Mouse (Mus musculus): Measurements from ENCODE around the gene Drd1. TPM values are rescaled to one million over a fixed set of nuclear protein-coding genes. Genes with fewer than 3 reads are reported as not detected.

Drd1 gene
- polyA plus RNA-seq, 1 experiment: not detected

GRCm38 (mm10) chr13:54040256-54040655 lies 15.2 kb downstream of the Drd1 start:
- Histone ChIP-seq H3K36me3 (ENCODE audit: control insufficient read depth, insufficient read depth) (no peaks in the 10 kb centered on the region), H3K4me3 (ENCODE audit: insufficient read depth, poor library complexity, severe bottlenecking) (no peak overlapping the region), H3K79me2 (ENCODE audit: control insufficient read depth, insufficient read depth) (no peaks in the 10 kb centered on the region), H3K27me3 (ENCODE audit: control insufficient read depth, insufficient read depth, insufficient read length) (no peaks in the 10 kb centered on the region), H3K79me3 (ENCODE audit: low read depth) (no peaks in the 10 kb centered on the region), H3ac (ENCODE audit: control insufficient read depth, insufficient read length, low read depth) (no peak overlapping the region)
- TF ChIP-seq FOSL1 (IDR thresholded peaks at IDR 0.05; ENCODE audit: insufficient read depth, low read length, poor library complexity, severe bottlenecking) (no peak), MYOG (IDR thresholded peaks at IDR 0.05; ENCODE audit: control insufficient read depth, extremely low read depth, insufficient read length) (no peak), CEBPB (IDR thresholded peaks at IDR 0.05; ENCODE audit: low read depth) (no peak), CTCF (IDR thresholded peaks at IDR 0.05; ENCODE audit: control insufficient read depth, insufficient read depth, insufficient read length) (no peak), USF1 (IDR thresholded peaks at IDR 0.05; ENCODE audit: low read depth) (no peak)

- H3K79me3 ChIP-seq (ENCODE audit: low read depth): no peaks in the 10 kb centered on the region
- no peak overlapping the region for H3K4me3 ChIP-seq (ENCODE audit: insufficient read depth, poor library complexity, severe bottlenecking)
- TF ChIP-seq USF1 (IDR thresholded peaks at IDR 0.05; ENCODE audit: low read depth): no peak
- TF ChIP-seq MYOD1 (IDR thresholded peaks at IDR 0.05; ENCODE audit: control insufficient read depth, insufficient read length, low read depth): no peak
- no peak for TF ChIP-seq CEBPB (IDR thresholded peaks at IDR 0.05; ENCODE audit: low read depth)
- TF ChIP-seq MAX (IDR thresholded peaks at IDR 0.05): no peak
- no peak for TF ChIP-seq CTCF (IDR thresholded peaks at IDR 0.05; ENCODE audit: control insufficient read depth, insufficient read depth, insufficient read length)
- no peak for TF ChIP-seq MYOG (IDR thresholded peaks at IDR 0.05; ENCODE audit: control insufficient read depth, extremely low read depth, insufficient read length)
- no peak for TF ChIP-seq FOSL1 (IDR thresholded peaks at IDR 0.05; ENCODE audit: insufficient read depth, low read length, poor library complexity, severe bottlenecking)
- no peaks in the 10 kb centered on the region for H3K27me3 ChIP-seq (ENCODE audit: control insufficient read depth, insufficient read depth, insufficient read length)
- H3K36me3 ChIP-seq (ENCODE audit: control insufficient read depth, insufficient read depth): no peaks in the 10 kb centered on the region
- H3ac ChIP-seq (ENCODE audit: control insufficient read depth, insufficient read length, low read depth): no peak overlapping the region
- no peaks in the 10 kb centered on the region for H3K79me2 ChIP-seq (ENCODE audit: control insufficient read depth, insufficient read depth)
Measured at GRCm38 (mm10) chr13:54037936-54038335, 17.6 kb downstream of the Drd1 start.

GRCm38 (mm10) chr13:54035541-54035940 lies 20.0 kb downstream of the Drd1 start:
- Histone ChIP-seq H3K79me2 (ENCODE audit: control insufficient read depth, insufficient read depth) (no peaks in the 10 kb centered on the region), H3ac (ENCODE audit: control insufficient read depth, insufficient read length, low read depth) (no peak overlapping the region), H3K27me3 (ENCODE audit: control insufficient read depth, insufficient read depth, insufficient read length) (no peaks in the 10 kb centered on the region), H3K79me3 (ENCODE audit: low read depth) (no peaks in the 10 kb centered on the region), H3K36me3 (ENCODE audit: control insufficient read depth, insufficient read depth) (no peaks in the 10 kb centered on the region), H3K4me3 (ENCODE audit: insufficient read depth, poor library complexity, severe bottlenecking) (no peak overlapping the region)
- no peak for TF ChIP-seq MYOG (IDR thresholded peaks at IDR 0.05; ENCODE audit: control insufficient read depth, extremely low read depth, insufficient read length)
- TF ChIP-seq USF1 (IDR thresholded peaks at IDR 0.05; ENCODE audit: low read depth): no peak
- no peak for TF ChIP-seq CTCF (IDR thresholded peaks at IDR 0.05; ENCODE audit: control insufficient read depth, insufficient read depth, insufficient read length)
- TF ChIP-seq MAX (IDR thresholded peaks at IDR 0.05): no peak
- no peak for TF ChIP-seq CEBPB (IDR thresholded peaks at IDR 0.05; ENCODE audit: low read depth)
- TF ChIP-seq FOSL1 (IDR thresholded peaks at IDR 0.05; ENCODE audit: insufficient read depth, low read length, poor library complexity, severe bottlenecking): no peak
- TF ChIP-seq MYOD1 (IDR thresholded peaks at IDR 0.05; ENCODE audit: control insufficient read depth, insufficient read length, low read depth): no peak

GRCm38 (mm10) chr13:54033653-54034052 lies 21.9 kb downstream of the Drd1 start:
- Histone ChIP-seq H3K79me3 (ENCODE audit: low read depth) (no peaks in the 10 kb centered on the region), H3K79me2 (ENCODE audit: control insufficient read depth, insufficient read depth) (no peaks in the 10 kb centered on the region), H3K36me3 (ENCODE audit: control insufficient read depth, insufficient read depth) (no peaks in the 10 kb centered on the region), H3ac (ENCODE audit: control insufficient read depth, insufficient read length, low read depth) (no peak overlapping the region), H3K4me3 (ENCODE audit: insufficient read depth, poor library complexity, severe bottlenecking) (no peak overlapping the region), H3K27me3 (ENCODE audit: control insufficient read depth, insufficient read depth, insufficient read length) (no peaks in the 10 kb centered on the region)
- no peak for TF ChIP-seq CEBPB (IDR thresholded peaks at IDR 0.05; ENCODE audit: low read depth)
- TF ChIP-seq FOSL1 (IDR thresholded peaks at IDR 0.05; ENCODE audit: insufficient read depth, low read length, poor library complexity, severe bottlenecking): no peak
- TF ChIP-seq USF1 (IDR thresholded peaks at IDR 0.05; ENCODE audit: low read depth): no peak
- no peak for TF ChIP-seq CTCF (IDR thresholded peaks at IDR 0.05; ENCODE audit: control insufficient read depth, insufficient read depth, insufficient read length)
- TF ChIP-seq MYOG (IDR thresholded peaks at IDR 0.05; ENCODE audit: control insufficient read depth, extremely low read depth, insufficient read length): no peak
- TF ChIP-seq MYOD1 (IDR thresholded peaks at IDR 0.05; ENCODE audit: control insufficient read depth, insufficient read length, low read depth): no peak
- no peak for TF ChIP-seq MAX (IDR thresholded peaks at IDR 0.05)

GRCm38 (mm10) chr13:54027079-54027478 lies 28.4 kb downstream of the Drd1 start:
- TF ChIP-seq USF1 (IDR thresholded peaks at IDR 0.05; ENCODE audit: low read depth) (no peak), MYOG (IDR thresholded peaks at IDR 0.05; ENCODE audit: control insufficient read depth, extremely low read depth, insufficient read length) (no peak), MAX (IDR thresholded peaks at IDR 0.05) (no peak), CTCF (IDR thresholded peaks at IDR 0.05; ENCODE audit: control insufficient read depth, insufficient read depth, insufficient read length) (no peak), CEBPB (IDR thresholded peaks at IDR 0.05; ENCODE audit: low read depth) (no peak), FOSL1 (IDR thresholded peaks at IDR 0.05; ENCODE audit: insufficient read depth, low read length, poor library complexity, severe bottlenecking) (no peak), MYOD1 (IDR thresholded peaks at IDR 0.05; ENCODE audit: control insufficient read depth, insufficient read length, low read depth) (no peak)
- Histone ChIP-seq H3K36me3 (ENCODE audit: control insufficient read depth, insufficient read depth) (no peaks in the 10 kb centered on the region), H3ac (ENCODE audit: control insufficient read depth, insufficient read length, low read depth) (no peak overlapping the region), H3K79me2 (ENCODE audit: control insufficient read depth, insufficient read depth) (no peaks in the 10 kb centered on the region), H3K27me3 (ENCODE audit: control insufficient read depth, insufficient read depth, insufficient read length) (no peaks in the 10 kb centered on the region), H3K4me3 (ENCODE audit: insufficient read depth, poor library complexity, severe bottlenecking) (no peak overlapping the region), H3K79me3 (ENCODE audit: low read depth) (no peaks in the 10 kb centered on the region)

- H3K4me3 ChIP-seq (ENCODE audit: insufficient read depth, poor library complexity, severe bottlenecking): no peak overlapping the region
- no peaks in the 10 kb centered on the region for H3K79me3 ChIP-seq (ENCODE audit: low read depth)
- no peaks in the 10 kb centered on the region for H3K36me3 ChIP-seq (ENCODE audit: control insufficient read depth, insufficient read depth)
- no peaks in the 10 kb centered on the region for H3K27me3 ChIP-seq (ENCODE audit: control insufficient read depth, insufficient read depth, insufficient read length)
- H3ac ChIP-seq (ENCODE audit: control insufficient read depth, insufficient read length, low read depth): no peak overlapping the region
- no peaks in the 10 kb centered on the region for H3K79me2 ChIP-seq (ENCODE audit: control insufficient read depth, insufficient read depth)
- no peak for TF ChIP-seq CTCF (IDR thresholded peaks at IDR 0.05; ENCODE audit: control insufficient read depth, insufficient read depth, insufficient read length)
- no peak for TF ChIP-seq FOSL1 (IDR thresholded peaks at IDR 0.05; ENCODE audit: insufficient read depth, low read length, poor library complexity, severe bottlenecking)
- no peak for TF ChIP-seq CEBPB (IDR thresholded peaks at IDR 0.05; ENCODE audit: low read depth)
Measured at GRCm38 (mm10) chr13:54023311-54023710, 32.2 kb downstream of the Drd1 start.
